Mouse (Mus musculus) small intestine, adult 2 months (tissue): ENCODE results near the gene Crat. TPM values are rescaled to one million over a fixed set of nuclear protein-coding genes. Genes with fewer than 3 reads are reported as not detected.

ENCODE experiments used
- H3K27ac ChIP-seq: fragments of 200-500 bp; 2 replicates; pipeline ENCODE4 v1.5.1; 2012; ENCODE audit warnings: low read depth, low read length, control low read depth, inconsistent platforms; ENCODE audit not compliant: insufficient read depth
- H3K27me3 ChIP-seq: fragments of 200-500 bp; 2 replicates; pipeline ENCODE4 v1.6.1; 2012; ENCODE audit warnings: mild to moderate bottlenecking, moderate library complexity, low read length, inconsistent platforms; ENCODE audit not compliant: control insufficient read depth, insufficient read depth
- H3K36me3 ChIP-seq: fragments of 200-500 bp; 2 replicates; pipeline ENCODE4 v1.6.1; 2012; ENCODE audit warnings: mild to moderate bottlenecking, low read length, control low read depth, inconsistent platforms; ENCODE audit not compliant: control insufficient read depth, insufficient read depth
- H3K4me1 ChIP-seq: fragments of 200-500 bp; 2 replicates; pipeline ENCODE4 v1.6.1; 2012; ENCODE audit warnings: low read length, inconsistent platforms, mixed read lengths; ENCODE audit not compliant: control insufficient read depth, insufficient read depth, insufficient read length
- H3K4me3 ChIP-seq: fragments of 200-500 bp; 2 replicates; pipeline ENCODE4 v1.5.1; 2012; ENCODE audit warnings: low read depth, mild to moderate bottlenecking, control low read depth, inconsistent platforms, low read length, moderate library complexity
- CTCF ChIP-seq: fragments of 200-500 bp; IDR thresholded peaks from 2 replicates; pipeline ENCODE4 v1.5.1; 2012; ENCODE audit warnings: low read depth, mild to moderate bottlenecking, control low read depth, inconsistent platforms, low read length, moderate library complexity, mixed read lengths; ENCODE audit not compliant: insufficient replicate concordance, insufficient read length; ENCODE audit errors: extremely low read depth
- POLR2A ChIP-seq: fragments of 200-500 bp; IDR thresholded peaks from 2 replicates; pipeline ENCODE4 v1.6.1; 2012; ENCODE audit warnings: low read depth, mild to moderate bottlenecking, control low read depth, inconsistent platforms, low read length, moderate library complexity
- WGBS: fragments of 180-500 bp; shearing (Covaris S2); methylation state at CpG from one replicate; pipeline ENCODE4 v1.1.7; 2018; 5-methylcytosine and 5-hydroxymethylcytosine counted together
- polyA plus RNA-seq: library from polyadenylated mRNA; depleted of rRNA; stranded (reverse); fragments of >200 nt; gene quantifications from 2 replicates; pipeline ENCODE4 v1.2.3, GENCODE M21; 2012

Gene Crat
- polyA plus RNA-seq, 1 experiment = 176 TPM

GRCm38 (mm10) chr2:30372726-30373125 is 42.9 kb downstream of the Crat start:
- H3K4me1 ChIP-seq = peaks cover 14% of the 10 kb centered on the region
- H3K36me3 ChIP-seq = peaks cover 73% of the 10 kb centered on the region
- no peak for TF ChIP-seq CTCF
- TF ChIP-seq POLR2A = no peak
- WGBS = 98% methylated on average over 5 of the region's 5 CpGs
- no peak overlapping the region for H3K4me3 ChIP-seq
- no peaks in the 10 kb centered on the region for H3K27me3 ChIP-seq
- no peak overlapping the region for H3K27ac ChIP-seq

DNA sequence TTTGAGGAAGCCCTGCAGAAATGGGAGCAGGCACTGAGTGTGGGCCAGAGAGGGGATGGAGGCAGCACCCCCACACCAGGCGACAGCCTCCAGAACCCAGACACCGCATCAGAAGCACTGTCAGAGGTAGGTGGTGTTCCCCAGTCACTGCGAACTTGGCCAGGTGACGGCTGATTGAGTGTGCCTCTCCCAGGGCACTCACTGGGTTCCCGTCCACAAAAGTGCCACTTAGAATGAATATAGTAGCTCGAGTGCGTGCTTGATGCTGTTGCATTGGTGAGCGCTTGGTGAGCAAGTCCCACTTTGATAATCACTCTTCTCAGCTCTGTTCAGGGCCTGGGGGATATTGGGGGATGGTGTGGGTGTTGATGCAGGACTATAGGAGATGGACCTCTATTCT is 44.1 kb downstream of the Crat start:
- H3K27ac ChIP-seq = no peak overlapping the region
- no peaks in the 10 kb centered on the region for H3K27me3 ChIP-seq
- WGBS = 99% methylated on average over 8 of the region's 8 CpGs
- TF ChIP-seq CTCF (no peak), POLR2A (no peak)
- H3K4me3 ChIP-seq = no peak overlapping the region
- H3K4me1 ChIP-seq = peaks cover 8% of the 10 kb centered on the region; the same call in 1 of the 2 replicates
- H3K36me3 ChIP-seq = peaks cover 67% of the 10 kb centered on the region

GRCm38 (mm10) chr2:30366203-30366602 is 49.4 kb downstream of the Crat start:
- TF ChIP-seq POLR2A = no peak
- no peak for TF ChIP-seq CTCF
- H3K4me3 ChIP-seq = no peak overlapping the region
- no peaks in the 10 kb centered on the region for H3K27me3 ChIP-seq
- H3K36me3 ChIP-seq = peaks cover 33% of the 10 kb centered on the region
- no peak overlapping the region for H3K27ac ChIP-seq
- peaks cover 19% of the 10 kb centered on the region for H3K4me1 ChIP-seq
- 74% methylated on average over 5 of the region's 5 CpGs for WGBS

DNA sequence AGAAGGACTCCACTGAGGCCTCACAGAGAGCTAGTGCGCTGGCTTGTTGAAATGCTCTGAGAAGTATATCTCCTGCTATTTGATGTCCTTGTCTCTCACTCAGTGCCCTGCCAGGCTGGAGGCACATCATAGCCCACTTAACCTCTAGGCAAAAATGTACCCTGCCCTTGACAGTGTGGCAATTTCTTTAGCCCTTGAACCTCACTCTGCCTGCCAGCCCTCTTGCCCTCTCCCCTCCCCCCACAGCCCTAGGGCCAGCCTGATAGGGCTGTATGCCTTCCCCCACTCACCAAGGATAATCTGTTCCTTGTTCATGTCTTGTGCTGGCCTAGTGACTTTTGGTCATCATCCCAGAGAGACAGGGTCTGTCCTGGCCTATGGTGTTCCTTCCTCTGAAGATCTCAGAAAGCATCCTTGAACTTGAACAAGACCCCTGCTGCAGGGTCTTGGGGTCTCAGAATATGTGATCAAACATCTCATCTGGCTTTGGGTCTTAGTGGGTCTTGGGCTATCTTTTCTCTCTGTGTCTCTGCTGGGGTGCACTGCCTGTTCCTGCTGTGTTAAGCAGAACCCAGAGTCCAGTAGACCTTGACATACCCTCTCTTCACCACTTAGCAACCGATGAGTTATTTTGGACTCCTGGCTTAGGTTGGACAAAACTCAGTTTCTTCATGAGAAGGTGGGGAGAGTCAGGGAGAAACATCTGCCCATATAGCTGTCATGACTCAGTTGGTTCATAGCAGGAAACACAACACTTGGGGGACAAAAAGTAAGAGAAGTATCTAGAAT is 50.1 kb downstream of the Crat start:
- no peak for TF ChIP-seq POLR2A
- TF ChIP-seq CTCF = no peak
- peaks cover 22% of the 10 kb centered on the region for H3K4me1 ChIP-seq
- H3K36me3 ChIP-seq = peaks cover 27% of the 10 kb centered on the region
- peak overlapping the region; percentile 85 for H3K4me3 ChIP-seq
- H3K27ac ChIP-seq = peak overlapping the region; percentile 44; the same call in 1 of the 2 replicates
- H3K27me3 ChIP-seq = no peaks in the 10 kb centered on the region
- 59% methylated on average over 2 of the region's 2 CpGs for WGBS

DNA sequence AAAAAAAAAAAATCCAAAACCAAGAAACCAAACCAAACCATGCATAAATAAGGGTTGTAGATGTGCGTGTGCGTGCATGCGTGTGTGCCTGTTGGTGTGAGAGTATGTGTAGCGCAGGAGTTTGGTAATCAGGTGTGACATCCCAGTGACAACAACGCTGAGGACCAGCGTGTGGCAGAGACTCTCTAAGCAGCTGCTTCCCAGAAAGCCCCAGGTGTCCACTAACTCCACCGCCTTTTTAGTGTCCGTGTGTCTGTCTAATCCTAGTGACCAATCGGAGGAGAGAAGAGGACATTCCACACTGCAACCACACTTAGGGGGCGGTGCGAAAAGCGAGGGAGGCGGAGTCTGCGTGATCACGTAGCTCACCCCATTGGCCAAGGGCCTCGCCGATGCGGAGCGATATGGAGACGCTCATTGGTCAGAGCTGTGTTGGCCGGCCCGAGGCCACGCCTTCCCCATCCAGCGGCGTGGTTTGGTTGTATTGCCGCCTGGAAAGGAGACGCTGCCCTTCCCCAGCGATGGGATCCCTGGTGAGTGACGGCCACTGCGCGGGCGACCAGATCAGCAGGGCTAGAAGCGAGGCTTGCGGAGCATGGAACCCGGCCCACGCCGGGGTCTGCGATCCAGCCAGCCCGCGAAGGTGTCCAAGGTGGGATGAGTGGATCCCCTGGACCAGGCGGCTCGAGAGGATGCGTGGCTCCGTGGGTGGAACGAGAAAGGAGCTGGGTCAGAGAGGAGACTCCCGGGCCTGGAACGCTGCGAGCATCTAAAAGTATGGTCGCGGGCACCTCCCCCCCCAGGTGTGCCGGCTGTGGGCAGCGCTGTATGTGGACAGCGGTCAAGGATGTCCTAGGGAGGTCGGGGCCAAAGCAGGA is 51.6 kb downstream of the Crat start, which contains the start of gene Miga2:
Miga2 (plus strand) TSS at position 461 of the 878 bp plus-strand sequence.
- TF ChIP-seq POLR2A (peak; percentile 49; the same call in 1 of the 2 replicates), CTCF (peak; percentile 14; the same call in 1 of the 2 replicates)
- H3K27ac ChIP-seq = peak within 1 kb of the TSS; percentile 54
- H3K36me3 ChIP-seq = peaks cover 15% of the 10 kb centered on the region
- peak within 1 kb of the TSS; percentile 85 for H3K4me3 ChIP-seq
- no peaks in the 10 kb centered on the region for H3K27me3 ChIP-seq
- under 1% methylated on average over 54 of the region's 54 CpGs for WGBS
- peaks cover 21% of the 10 kb centered on the region for H3K4me1 ChIP-seq

GRCm38 (mm10) chr2:30362865-30363264 is 52.7 kb downstream of the Crat start:
- Histone ChIP-seq H3K4me1 (peaks cover 23% of the 10 kb centered on the region), H3K27ac (no peak overlapping the region), H3K27me3 (no peaks in the 10 kb centered on the region), H3K4me3 (no peak overlapping the region), H3K36me3 (peaks cover 5% of the 10 kb centered on the region)
- 86% methylated on average over 5 of the region's 5 CpGs for WGBS
- TF ChIP-seq POLR2A = no peak
- TF ChIP-seq CTCF = no peak
